Mouse (Mus musculus) spleen, adult 2 months (tissue): ENCODE measurements around the gene Mdm1. TPM values are rescaled to one million over a fixed set of nuclear protein-coding genes. Genes with fewer than 3 reads are reported as not detected.

Experiments used
- DNase-seq, 2 experiments: peaks; one replicate each; pipeline versions ENCODE4 v3.0.0 to v3.0.0-alpha.2; 2012 to 2021; ENCODE audit warnings: low spot score in 2 of 2, low read depth in 1 of 2
- H3K27ac ChIP-seq: fragments of 200-500 bp; 2 replicates; pipeline ENCODE4 v1.5.1; 2012; ENCODE audit warnings: low read length, inconsistent platforms; ENCODE audit not compliant: insufficient read depth
- H3K27me3 ChIP-seq: fragments of 200-500 bp; 2 replicates; pipeline ENCODE4 v1.6.1; 2012; ENCODE audit warnings: mild to moderate bottlenecking, moderate library complexity, low read length, inconsistent platforms; ENCODE audit not compliant: control insufficient read depth, insufficient read depth
- H3K36me3 ChIP-seq: fragments of 200-500 bp; 2 replicates; pipeline ENCODE4 v1.6.1; 2012; ENCODE audit warnings: mild to moderate bottlenecking, low read length, inconsistent platforms; ENCODE audit not compliant: control insufficient read depth, insufficient read depth
- H3K4me1 ChIP-seq: fragments of 200-500 bp; 2 replicates; pipeline ENCODE4 v1.6.1; 2011; ENCODE audit warnings: inconsistent platforms; ENCODE audit not compliant: control insufficient read depth, insufficient read depth, insufficient read length
- H3K4me3 ChIP-seq: fragments of 200-500 bp; 2 replicates; pipeline ENCODE4 v1.5.1; 2011; ENCODE audit warnings: mild to moderate bottlenecking, inconsistent platforms; ENCODE audit not compliant: insufficient read depth, insufficient read length; ENCODE audit errors: extremely low read depth
- CTCF ChIP-seq: fragments of 200-500 bp; IDR thresholded peaks from 2 replicates; pipeline ENCODE4 v1.5.1; 2011; ENCODE audit warnings: mild to moderate bottlenecking, inconsistent platforms; ENCODE audit not compliant: insufficient read depth, insufficient read length, insufficient replicate concordance; ENCODE audit errors: extremely low read depth
- POLR2A ChIP-seq: fragments of 200-500 bp; IDR thresholded peaks from 2 replicates; pipeline ENCODE4 v1.6.1; 2011; ENCODE audit warnings: low read depth, low read length, inconsistent platforms
- WGBS: fragments of 180-500 bp; shearing (Covaris S2); methylation state at CpG from one replicate; pipeline ENCODE4 v1.1.7; 2018; 5-methylcytosine and 5-hydroxymethylcytosine counted together
- polyA plus RNA-seq: library from polyadenylated mRNA; depleted of rRNA; stranded (reverse); fragments of >200 nt; gene quantifications from 2 replicates; pipeline ENCODE4 v1.2.3, GENCODE M21; 2012

Mdm1 gene
- polyA plus RNA-seq, 1 experiment: 3.4 TPM

DNA sequence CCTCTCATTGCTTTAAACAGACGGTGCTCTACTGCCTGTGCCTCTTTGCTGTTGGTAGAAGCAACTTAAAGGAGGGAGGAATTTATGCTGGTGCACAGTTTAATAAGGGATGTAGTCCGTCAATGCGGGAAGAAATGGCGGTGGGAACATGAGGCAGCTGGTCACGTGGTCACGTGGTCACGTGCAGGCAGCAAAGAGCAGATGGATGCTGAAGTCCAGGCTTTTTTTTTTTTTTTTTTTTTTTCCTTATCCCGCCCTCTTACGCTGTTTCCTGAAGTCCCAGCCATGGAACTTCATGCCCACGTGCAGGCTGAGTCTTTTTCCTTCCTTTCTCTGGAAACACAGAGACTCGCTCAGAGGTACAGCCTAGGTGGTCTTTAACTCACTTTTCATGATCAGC lies 3.1 kb upstream of the Mdm1 start:
- Histone ChIP-seq H3K27me3 (no peaks in the 10 kb centered on the region), H3K36me3 (no peaks in the 10 kb centered on the region), H3K4me1 (no peaks in the 10 kb centered on the region), H3K27ac (no peak overlapping the region), H3K4me3 (no peak overlapping the region)
- no peak for TF ChIP-seq CTCF
- TF ChIP-seq POLR2A: no peak
- no peak for DNase-seq
- 91% methylated on average over 11 of the region's 11 CpGs for WGBS

DNA sequence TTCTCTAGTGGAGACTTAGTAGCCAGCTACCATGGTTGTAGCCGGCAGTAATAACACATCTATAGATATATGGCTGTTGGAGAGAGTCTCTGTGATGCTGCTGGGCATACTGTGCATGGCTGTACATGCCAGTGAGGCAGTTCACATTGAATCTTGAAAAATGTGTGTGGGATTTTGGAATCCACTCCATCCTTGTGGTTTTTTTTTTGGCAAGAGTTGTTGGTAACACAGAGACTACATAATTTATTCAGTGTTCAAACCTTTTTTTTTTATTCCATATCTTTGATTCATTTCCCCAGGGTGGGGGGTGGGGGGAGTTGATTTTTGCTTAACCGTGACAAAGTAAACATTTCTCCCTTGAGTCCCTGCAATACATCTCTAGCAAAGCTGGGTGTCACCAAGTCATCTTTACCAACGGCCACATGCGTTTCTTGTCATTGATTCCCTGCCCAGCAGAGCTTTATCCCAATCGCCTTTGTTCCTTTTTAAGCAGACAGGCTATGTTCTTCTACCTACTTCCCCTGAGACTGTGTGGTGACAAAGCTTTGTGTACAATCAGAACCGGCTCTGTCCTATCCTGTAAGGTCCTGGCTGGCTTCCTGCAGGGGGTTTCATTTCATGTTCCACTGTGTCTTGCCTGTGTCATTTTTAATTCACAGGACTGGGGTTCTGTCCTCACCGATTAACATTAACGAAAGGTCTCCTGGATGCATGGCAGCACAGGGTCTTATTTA lies 1.6 kb upstream of the Mdm1 start:
- H3K4me1 ChIP-seq: no peaks in the 10 kb centered on the region
- no peaks in the 10 kb centered on the region for H3K36me3 ChIP-seq
- H3K4me3 ChIP-seq: no peak overlapping the region
- H3K27ac ChIP-seq: no peak overlapping the region
- WGBS: 70% methylated on average over 8 of the region's 8 CpGs
- no peak for DNase-seq
- no peak for TF ChIP-seq POLR2A
- TF ChIP-seq CTCF: no peak
- no peaks in the 10 kb centered on the region for H3K27me3 ChIP-seq

DNA sequence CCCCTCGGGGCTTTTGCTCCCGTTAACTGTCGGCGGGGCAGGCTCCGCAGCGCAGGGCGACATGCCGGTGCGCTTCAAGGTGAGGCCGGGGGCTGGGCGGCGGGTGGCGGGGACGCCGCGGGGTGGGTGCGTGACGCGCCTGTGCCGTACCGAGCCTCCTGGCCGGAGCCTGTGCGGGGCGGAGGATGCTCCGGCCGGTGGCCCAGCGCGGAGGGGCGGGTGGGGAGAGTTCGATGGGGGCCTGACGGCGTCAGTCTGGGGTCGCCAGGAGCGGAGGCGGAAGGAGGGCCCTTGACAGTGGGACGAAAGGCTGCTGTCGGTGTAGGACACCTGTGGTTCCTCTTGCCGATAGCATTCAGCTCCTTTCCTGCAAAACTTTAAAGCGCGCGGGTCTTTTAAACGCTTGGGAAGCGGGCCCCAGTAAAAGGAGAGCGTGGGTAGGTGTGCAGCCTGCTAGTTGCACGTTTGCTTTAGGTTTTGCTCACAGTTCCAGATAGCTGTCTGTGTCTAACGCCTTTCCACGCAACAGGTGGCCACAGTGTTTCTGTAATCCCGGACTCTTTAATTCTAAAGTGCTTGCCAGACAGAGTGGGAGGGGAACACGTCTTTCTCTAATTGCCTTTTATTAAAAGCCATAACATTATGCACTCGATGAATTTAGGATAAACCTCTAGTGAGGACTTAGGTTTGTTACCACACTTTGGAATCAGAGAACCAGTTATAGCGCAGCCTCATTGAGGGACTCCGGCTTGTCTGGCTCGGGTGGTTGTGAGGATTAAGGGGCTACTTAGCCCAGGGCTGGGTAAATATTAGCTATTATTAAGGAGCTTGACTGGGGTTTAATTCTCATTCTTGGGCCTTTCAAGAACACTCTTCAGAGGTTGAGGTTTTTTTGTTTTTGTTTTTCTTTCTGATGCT lies 532 bp downstream of the Mdm1 start:
- Histone ChIP-seq H3K4me3 (peak overlapping the region; percentile 73), H3K27ac (no peak overlapping the region), H3K4me1 (no peaks in the 10 kb centered on the region), H3K36me3 (no peaks in the 10 kb centered on the region; the same call in 1 of the 2 replicates), H3K27me3 (no peaks in the 10 kb centered on the region)
- DNase-seq: no peak
- WGBS: 7% methylated on average over 53 of the region's 53 CpGs
- TF ChIP-seq POLR2A (no peak), CTCF (no peak)

DNA sequence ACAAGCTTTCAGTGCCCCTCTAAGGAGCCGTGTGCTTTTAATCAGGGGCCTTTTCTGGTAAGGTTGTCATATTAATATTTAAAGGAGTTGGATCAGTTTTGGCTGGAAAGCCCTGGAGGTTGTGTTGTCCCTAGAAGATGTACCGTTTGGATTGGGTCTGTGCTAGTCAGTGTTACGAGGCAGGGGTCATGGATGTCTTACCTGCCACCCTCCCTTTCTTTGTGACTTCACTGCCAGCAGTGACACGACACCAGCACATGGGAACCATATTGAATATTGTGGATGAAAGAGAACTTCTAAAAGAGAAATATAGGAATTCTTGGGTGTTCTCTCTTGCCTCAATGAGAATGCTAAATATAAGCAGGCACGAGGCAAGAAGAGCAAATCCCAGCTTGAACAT lies 7.8 kb downstream of the Mdm1 start:
- Histone ChIP-seq H3K36me3 (no peaks in the 10 kb centered on the region; the same call in 1 of the 2 replicates), H3K4me1 (no peaks in the 10 kb centered on the region), H3K4me3 (no peak overlapping the region), H3K27ac (no peak overlapping the region), H3K27me3 (no peaks in the 10 kb centered on the region)
- TF ChIP-seq POLR2A (no peak), CTCF (no peak)
- DNase-seq: no peak
- 94% methylated on average over 5 of the region's 5 CpGs for WGBS

DNA sequence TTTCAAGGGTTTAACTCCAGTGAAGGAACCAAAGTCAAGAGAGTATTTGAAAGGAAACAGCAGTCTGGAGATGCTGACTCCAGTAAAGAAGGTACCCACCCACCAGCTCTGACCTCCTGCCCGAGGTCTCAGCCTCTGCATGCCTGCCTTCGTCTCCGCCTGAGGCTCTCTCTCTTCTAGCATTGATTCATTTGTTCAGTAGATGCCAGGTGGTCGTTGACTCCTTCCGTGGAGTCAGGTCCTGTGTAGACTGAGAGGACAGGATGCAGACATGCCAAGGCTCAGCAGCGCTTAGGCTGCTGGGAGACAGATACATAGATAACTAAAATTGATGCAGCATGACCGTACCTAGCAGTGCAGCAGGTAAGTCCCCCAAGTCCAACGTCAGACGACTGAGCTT lies 9.3 kb downstream of the Mdm1 start:
- WGBS: 91% methylated on average over 9 of the region's 9 CpGs

DNA sequence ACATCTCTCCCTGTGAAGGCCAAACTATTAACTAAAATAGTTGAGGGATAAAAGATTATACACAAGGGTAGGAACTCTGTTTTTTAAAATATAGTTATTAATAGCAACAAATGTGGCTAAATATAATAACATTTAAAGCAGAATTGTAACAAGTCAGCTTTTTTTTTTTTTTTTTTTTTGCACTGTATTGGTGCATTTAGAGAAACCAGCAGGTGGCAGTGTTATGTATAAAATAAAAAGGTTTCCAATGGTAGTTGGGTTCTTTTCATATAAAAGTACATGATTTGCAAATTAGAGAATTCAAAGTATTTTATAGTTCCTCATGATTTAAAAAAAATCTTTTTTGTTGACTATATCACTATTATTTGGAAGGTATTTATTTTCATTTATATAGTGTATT lies 14.3 kb downstream of the Mdm1 start:
- Histone ChIP-seq H3K4me3 (no peak overlapping the region), H3K27me3 (no peaks in the 10 kb centered on the region), H3K36me3 (peaks cover 3% of the 10 kb centered on the region; the same call in 1 of the 2 replicates), H3K4me1 (no peaks in the 10 kb centered on the region), H3K27ac (no peak overlapping the region)
- DNase-seq: peak in 1 of 2 experiments; percentile 15
- no peak for TF ChIP-seq CTCF
- TF ChIP-seq POLR2A: no peak

More for the DNA sequence above, 9.3 kb downstream of the Mdm1 start:
- Histone ChIP-seq H3K27me3 (no peaks in the 10 kb centered on the region), H3K4me3 (no peak overlapping the region), H3K36me3 (no peaks in the 10 kb centered on the region; the same call in 1 of the 2 replicates), H3K4me1 (no peaks in the 10 kb centered on the region), H3K27ac (no peak overlapping the region)
- DNase-seq: no peak
- TF ChIP-seq CTCF (no peak), POLR2A (no peak)
